Mouse (Mus musculus) heart, embryonic 14.5 days (tissue): ENCODE measurements around the gene Dmp1. TPM values are rescaled to one million over a fixed set of nuclear protein-coding genes. Genes with fewer than 3 reads are reported as not detected.

Experiments
- ATAC-seq: fragments of 200-750 bp; cut with Nextera tagmentation; 2 replicates; pipeline ENCODE4 v1.8.0; 2017; ENCODE audit warnings: low read depth, moderate TSS enrichment; ENCODE audit not compliant: insufficient number of reproducible peaks, insufficient read depth, low FRiP score
- H3K27ac ChIP-seq, 2 experiments: fragments of 200-500 bp in 1 of 2; fragments of 300-500 bp in 1 of 2; sonication (generic) in 1 of 2; replicated peaks in 1 of 2; 2 replicates each; pipeline ENCODE4 v1.5.1; 2012 to 2014; ENCODE audit warnings: low read depth in 2 of 2, low read length in 2 of 2, control low read depth in 1 of 2, mild to moderate bottlenecking in 1 of 2, mixed read lengths in 1 of 2; ENCODE audit not compliant: control insufficient read depth in 1 of 2, insufficient read depth in 1 of 2
- H3K27me3 ChIP-seq: fragments of 300-500 bp; sonication (generic); 2 replicates; pipeline ENCODE4 v1.6.1; 2014; ENCODE audit warnings: mild to moderate bottlenecking, low read length, control low read depth; ENCODE audit not compliant: control insufficient read depth, insufficient read depth
- H3K36me3 ChIP-seq: fragments of 300-500 bp; sonication (generic); 2 replicates; pipeline ENCODE4 v1.6.1; 2014; ENCODE audit warnings: mild to moderate bottlenecking, control low read depth, low read length, mixed read lengths; ENCODE audit not compliant: control insufficient read depth, insufficient read depth
- H3K4me1 ChIP-seq, 2 experiments: fragments of 200-500 bp in 1 of 2; fragments of 300-500 bp in 1 of 2; sonication (generic) in 1 of 2; 2 replicates each; pipeline ENCODE4 v1.6.1; 2012 to 2014; ENCODE audit warnings: low read length in 2 of 2, control low read depth in 1 of 2, mixed read lengths in 1 of 2; ENCODE audit not compliant: control insufficient read depth in 2 of 2, insufficient read depth in 2 of 2
- H3K4me2 ChIP-seq: fragments of 300-500 bp; sonication (generic); 2 replicates; pipeline ENCODE4 v1.6.1; 2014; ENCODE audit warnings: mild to moderate bottlenecking, low read length
- H3K4me3 ChIP-seq, 2 experiments: fragments of 200-500 bp in 1 of 2; fragments of 300-500 bp in 1 of 2; sonication (generic) in 1 of 2; 2 replicates each; pipeline ENCODE4 v1.5.1; 2012 to 2014; ENCODE audit warnings: low read length in 2 of 2, mild to moderate bottlenecking in 2 of 2, control low read depth in 1 of 2, low read depth in 1 of 2, moderate library complexity in 1 of 2; ENCODE audit not compliant: control insufficient read depth in 1 of 2, insufficient read depth in 1 of 2
- H3K9ac ChIP-seq: fragments of 300-500 bp; sonication (generic); 2 replicates; pipeline ENCODE4 v1.6.1; 2014; ENCODE audit warnings: mild to moderate bottlenecking, low read length
- H3K9me3 ChIP-seq: fragments of 300-500 bp; sonication (generic); 2 replicates; pipeline ENCODE4 v1.6.1; 2016; ENCODE audit warnings: low read length, control low read depth; ENCODE audit not compliant: control insufficient read depth
- WGBS: fragments of 180-500 bp; shearing (Covaris S2); extraction: QIAGEN DNeasy Blood & Tissue Kit; methylation state at CpG from one replicate; pipeline ENCODE4 v1.1.7; 2014; 5-methylcytosine and 5-hydroxymethylcytosine counted together
- polyA plus RNA-seq: library from polyadenylated mRNA; unstranded; fragments of >200 nt; fragmentation: Nextera tagmentation; extraction: Ambion mirVana; gene quantifications from 2 replicates; pipeline ENCODE4 v1.2.1, GENCODE M21; 2014

Gene Dmp1
- polyA plus RNA-seq, 1 experiment from 2014 or later = not detected

DNA sequence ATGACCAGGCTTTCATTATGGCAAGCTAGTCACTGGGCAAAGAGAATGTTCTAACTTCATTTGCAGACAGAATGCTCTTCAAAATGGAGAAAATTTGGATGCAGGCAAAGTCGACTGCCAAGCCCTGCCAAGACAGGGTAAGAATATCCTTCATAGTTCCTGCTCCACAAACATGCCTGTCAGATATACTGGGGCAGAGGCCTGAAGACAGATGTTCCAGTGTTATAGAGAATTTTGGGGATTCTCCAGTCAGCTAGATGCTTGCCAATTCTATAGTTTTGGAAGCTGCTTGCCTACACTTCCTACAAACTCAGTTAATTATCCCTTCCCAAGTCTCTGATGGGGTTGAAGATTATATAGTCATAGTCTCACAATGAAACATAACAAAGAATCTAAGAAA is 18.7 kb upstream of the Dmp1 start:
- H3K27me3 ChIP-seq = no peaks in the 10 kb centered on the region
- H3K36me3 ChIP-seq = no peaks in the 10 kb centered on the region
- ATAC-seq = no peak
- no peak overlapping the region for H3K27ac ChIP-seq
- 75% methylated on average over 1 of the region's 1 CpGs for WGBS
- no peak overlapping the region for H3K9ac ChIP-seq
- H3K9me3 ChIP-seq = peaks cover 13% of the 10 kb centered on the region; the same call in 1 of the 2 replicates
- H3K4me2 ChIP-seq = no peak overlapping the region
- no peak overlapping the region for H3K4me3 ChIP-seq
- H3K4me1 ChIP-seq = no peaks in the 10 kb centered on the region

DNA sequence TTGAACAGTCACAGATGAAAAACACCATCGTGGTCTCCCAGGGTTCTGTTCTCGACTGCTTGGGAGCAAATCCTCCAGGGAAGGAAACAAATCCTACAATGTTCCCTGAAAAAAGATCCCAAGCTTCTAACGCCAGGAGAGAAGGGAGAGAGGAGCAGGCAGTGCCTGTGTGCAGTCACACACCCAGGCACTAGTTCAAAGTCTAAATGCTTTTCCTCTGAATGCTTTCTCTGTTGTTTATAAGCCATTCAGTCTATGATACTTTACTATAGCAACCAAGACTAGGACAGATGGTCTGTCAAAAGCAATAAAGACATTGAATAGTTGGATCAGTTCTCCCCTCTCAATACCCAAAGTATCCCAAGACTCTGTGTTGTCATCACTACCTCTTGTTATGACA is 15.1 kb upstream of the Dmp1 start:
- peaks cover 5% of the 10 kb centered on the region; the same call in 1 of the 2 replicates for H3K9me3 ChIP-seq
- no peak for ATAC-seq

DNA sequence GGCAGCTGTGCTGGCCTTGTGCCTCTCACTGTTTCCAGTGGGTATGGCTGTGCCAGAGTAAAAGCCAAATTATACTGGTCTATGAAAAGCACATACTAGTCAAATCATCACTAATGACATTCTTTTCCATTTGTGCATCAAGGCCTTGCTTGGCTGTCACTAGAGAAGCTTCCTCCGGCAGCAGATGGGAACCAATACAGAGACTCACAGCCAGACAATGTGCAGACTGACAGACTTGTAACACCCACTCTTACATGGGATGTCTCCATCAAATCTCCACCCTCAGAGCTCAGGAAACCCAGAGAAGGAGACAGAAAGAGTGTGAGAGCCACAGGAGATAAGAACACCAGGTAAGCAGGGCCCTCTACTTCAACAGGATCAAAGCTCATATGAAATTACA is 7.3 kb upstream of the Dmp1 start:
- no peaks in the 10 kb centered on the region for H3K27me3 ChIP-seq
- WGBS = 96% methylated on average over 1 of the region's 1 CpGs
- no peak for ATAC-seq

More for the DNA sequence above, 15.1 kb upstream of the Dmp1 start:
- Histone ChIP-seq H3K27me3 (no peaks in the 10 kb centered on the region), H3K9ac (no peak overlapping the region), H3K4me3 (no peak overlapping the region), H3K4me2 (no peak overlapping the region), H3K4me1 (no peaks in the 10 kb centered on the region), H3K27ac (no peak overlapping the region), H3K36me3 (no peaks in the 10 kb centered on the region)
- WGBS = 68% methylated on average over 3 of the region's 3 CpGs

DNA sequence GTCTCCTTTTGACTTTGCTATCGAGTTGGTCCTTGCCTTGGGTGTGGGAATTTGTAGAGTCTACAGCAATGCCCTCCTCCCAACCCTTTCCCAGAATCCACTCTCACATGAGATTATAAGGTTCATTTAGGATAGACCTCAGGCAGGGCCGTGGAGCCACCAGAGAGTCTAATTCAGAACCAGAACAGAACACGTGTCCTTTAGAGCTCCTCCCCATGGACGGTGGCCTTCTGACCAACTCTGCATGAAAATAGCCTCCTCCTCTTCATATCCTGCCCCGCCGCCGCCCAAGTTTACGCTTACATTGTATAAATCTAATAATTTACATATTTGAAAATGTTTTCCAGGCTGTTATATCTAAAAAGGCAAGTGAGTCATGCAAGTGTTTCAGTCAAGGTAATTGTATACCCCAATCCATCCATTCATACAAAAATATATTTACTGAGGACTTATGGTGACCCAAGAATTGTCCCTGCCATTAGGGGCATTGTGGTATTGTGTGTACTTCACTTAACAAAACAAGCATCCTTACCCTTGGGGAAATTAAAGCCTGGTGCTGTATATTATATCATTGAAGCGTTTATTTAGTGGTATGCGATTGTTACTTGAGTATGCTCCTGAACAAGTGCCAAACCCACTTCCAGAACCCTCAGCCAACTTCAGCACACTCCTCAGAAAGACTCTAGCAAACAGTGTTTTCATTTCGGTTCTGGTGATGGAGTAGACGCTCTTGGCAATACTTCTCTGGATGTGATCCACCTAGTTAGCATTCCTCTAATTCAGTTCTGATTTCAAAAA is 1.1 kb upstream of the Dmp1 start:
- Histone ChIP-seq H3K4me2 (no peak overlapping the region), H3K4me1 (no peaks in the 10 kb centered on the region), H3K27me3 (no peaks in the 10 kb centered on the region), H3K4me3 (no peak overlapping the region), H3K9ac (no peak overlapping the region), H3K27ac (no peak overlapping the region), H3K9me3 (no peaks in the 10 kb centered on the region), H3K36me3 (no peaks in the 10 kb centered on the region)
- no peak for ATAC-seq
- WGBS = 83% methylated on average over 12 of the region's 12 CpGs

More for the DNA sequence above, 7.3 kb upstream of the Dmp1 start:
- Histone ChIP-seq H3K27ac (no peak overlapping the region), H3K4me1 (no peaks in the 10 kb centered on the region), H3K9me3 (no peaks in the 10 kb centered on the region), H3K9ac (no peak overlapping the region), H3K36me3 (no peaks in the 10 kb centered on the region), H3K4me3 (no peak overlapping the region), H3K4me2 (no peak overlapping the region)

DNA sequence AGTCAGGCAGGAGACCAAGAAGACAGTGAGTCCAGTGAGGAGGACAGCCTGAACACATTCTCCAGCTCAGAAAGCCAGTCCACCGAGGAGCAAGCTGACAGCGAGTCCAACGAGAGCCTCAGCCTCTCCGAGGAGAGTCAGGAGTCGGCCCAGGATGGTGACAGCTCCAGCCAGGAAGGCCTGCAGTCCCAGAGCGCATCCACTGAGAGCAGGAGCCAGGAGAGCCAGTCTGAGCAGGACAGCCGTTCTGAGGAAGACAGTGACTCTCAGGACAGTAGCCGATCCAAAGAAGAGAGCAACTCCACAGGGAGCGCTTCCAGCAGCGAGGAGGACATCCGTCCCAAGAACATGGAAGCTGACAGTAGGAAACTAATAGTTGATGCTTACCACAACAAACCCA is 10.1 kb downstream of the Dmp1 start:
- 56% methylated on average over 11 of the region's 11 CpGs for WGBS
- H3K4me3 ChIP-seq = no peak overlapping the region
- H3K9ac ChIP-seq = no peak overlapping the region
- H3K27ac ChIP-seq = no peak overlapping the region
- H3K36me3 ChIP-seq = no peaks in the 10 kb centered on the region
- no peak for ATAC-seq
- no peaks in the 10 kb centered on the region for H3K9me3 ChIP-seq
- H3K4me1 ChIP-seq = no peaks in the 10 kb centered on the region
- no peaks in the 10 kb centered on the region for H3K27me3 ChIP-seq
- H3K4me2 ChIP-seq = no peak overlapping the region

DNA sequence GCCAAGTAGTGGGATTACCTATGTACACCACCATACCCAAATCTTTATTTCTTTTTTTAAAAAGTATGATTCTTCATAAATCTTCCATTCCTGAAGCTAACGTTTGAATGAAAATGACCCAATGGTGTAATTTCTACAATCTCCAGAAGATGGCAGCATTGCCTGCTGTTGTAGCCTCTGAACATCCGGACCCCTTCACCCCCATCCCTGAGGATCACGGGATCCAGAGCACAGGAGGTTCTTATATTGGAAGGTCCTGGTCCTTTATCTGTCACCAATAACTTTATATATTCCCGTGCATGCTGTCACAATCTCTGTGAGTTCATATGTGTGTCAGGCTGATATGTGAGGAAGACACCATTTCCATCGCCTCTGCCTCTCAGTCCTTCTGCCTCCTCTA is 16.5 kb downstream of the Dmp1 start:
- Histone ChIP-seq H3K4me1 (no peaks in the 10 kb centered on the region), H3K9ac (no peak overlapping the region), H3K27ac (no peak overlapping the region), H3K9me3 (no peaks in the 10 kb centered on the region), H3K4me2 (no peak overlapping the region), H3K4me3 (no peak overlapping the region), H3K27me3 (no peaks in the 10 kb centered on the region), H3K36me3 (no peaks in the 10 kb centered on the region)
- WGBS = 31% methylated on average over 5 of the region's 5 CpGs
- ATAC-seq = no peak

DNA sequence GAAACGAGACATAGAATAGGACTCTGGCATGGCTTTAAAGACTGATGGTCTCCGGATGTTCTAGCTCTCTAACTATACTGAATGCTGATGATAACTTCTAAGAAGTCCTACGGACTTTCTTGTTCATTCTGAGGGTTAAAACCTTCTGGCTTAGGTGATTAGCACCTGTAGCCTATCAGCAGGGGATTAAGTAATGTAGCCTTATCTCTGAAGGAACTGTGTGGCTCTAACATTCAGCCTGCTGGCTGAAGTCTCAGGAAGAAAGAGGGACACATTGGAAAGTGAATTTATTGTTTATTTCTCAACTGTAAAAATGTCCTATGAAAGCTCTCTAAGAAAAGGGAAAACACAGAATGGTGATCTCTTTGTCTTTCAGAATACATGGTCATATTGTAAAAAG is 21.9 kb downstream of the Dmp1 start:
- Histone ChIP-seq H3K4me3 (no peak overlapping the region), H3K27me3 (no peaks in the 10 kb centered on the region), H3K4me2 (no peak overlapping the region), H3K9ac (no peak overlapping the region), H3K27ac (no peak overlapping the region), H3K36me3 (no peaks in the 10 kb centered on the region), H3K9me3 (no peaks in the 10 kb centered on the region), H3K4me1 (no peaks in the 10 kb centered on the region)
- ATAC-seq = no peak
- 39% methylated on average over 3 of the region's 3 CpGs for WGBS

DNA sequence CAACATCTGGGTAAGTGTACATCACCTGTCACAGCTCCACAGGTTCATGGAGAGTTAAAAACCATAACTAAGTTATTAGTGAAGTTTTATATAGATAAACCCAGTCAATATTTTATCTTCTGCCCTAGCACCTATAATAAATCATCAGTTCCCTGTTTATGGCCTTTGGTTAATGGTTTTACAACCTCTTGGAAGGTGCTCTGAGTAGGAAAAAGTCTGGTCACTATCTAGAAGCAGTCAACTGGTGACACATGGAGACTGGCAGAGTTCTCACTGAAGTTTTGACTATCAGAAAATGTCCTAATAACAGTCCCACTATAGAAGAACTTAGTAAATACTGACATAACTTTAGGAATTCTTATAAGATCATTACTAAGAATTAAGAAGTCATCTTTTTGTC is 22.3 kb downstream of the Dmp1 start:
- ATAC-seq = no peak
- Histone ChIP-seq H3K36me3 (no peaks in the 10 kb centered on the region), H3K27me3 (no peaks in the 10 kb centered on the region), H3K4me1 (no peaks in the 10 kb centered on the region), H3K4me2 (no peak overlapping the region), H3K4me3 (no peak overlapping the region), H3K27ac (no peak overlapping the region), H3K9ac (no peak overlapping the region), H3K9me3 (no peaks in the 10 kb centered on the region)
